15 mouse cellular contexts compared by ENCODE assay signal in the genomic region with DNA sequence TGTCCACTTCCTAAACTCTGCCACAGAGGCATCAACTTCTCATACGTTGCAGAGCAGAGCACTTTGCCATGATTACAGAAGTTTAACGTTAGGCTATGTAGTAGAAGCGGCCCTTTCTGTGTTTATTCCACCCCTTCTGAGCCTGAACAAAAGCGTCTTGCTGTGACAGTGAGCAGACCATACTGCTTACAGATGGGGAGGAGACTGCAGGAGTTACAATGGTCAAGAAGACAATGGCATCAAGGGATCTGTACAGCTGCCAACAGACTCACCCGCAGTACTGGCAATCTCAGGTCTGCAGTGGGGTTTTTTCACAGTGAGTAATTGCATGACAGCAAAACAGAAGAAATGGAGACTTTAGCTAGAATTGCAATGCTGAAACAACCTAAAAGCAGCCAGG.
A peak's percentile ranks its signal among the peaks of the same experiment; 100 is the strongest.
DNase-seq lines count a peak whose midpoint lies in the region; ATAC-seq and TF ChIP-seq lines count a peak whose summit lies in the region.
"Had no signal": no experiment of that assay in that cellular context is flagged by ENCODE, and none has a peak within 500 bp of the region (broad histone marks: within the 10 kb centered on the region; RNA-seq: fewer than 3 reads in every experiment).

No protein-coding gene starts in this region.

- H3K27ac ChIP-seq in hindbrain, embryonic 11.5 days (ENCODE audit: low read depth, low read length) = no peak overlapping the region
- no peak overlapping the region for H3K27ac ChIP-seq in hindbrain, postnatal 0 days
- H3K27ac ChIP-seq in neural tube, embryonic 12.5 days = no peak overlapping the region
- H3K27ac ChIP-seq: layer of hippocampus, adult 2 months; limb, embryonic 15.5 days; neural tube, embryonic 13.5 days had no signal

- H3K9me3 ChIP-seq in hindbrain, embryonic 11.5 days (ENCODE audit: control insufficient read depth, low read length) = no peaks in the 10 kb centered on the region
- no peaks in the 10 kb centered on the region for H3K9me3 ChIP-seq in hindbrain, postnatal 0 days (ENCODE audit: low read length)
- H3K9me3 ChIP-seq in neural tube, embryonic 12.5 days = no peaks in the 10 kb centered on the region
- H3K9me3 ChIP-seq: G1E; limb, embryonic 15.5 days; neural tube, embryonic 13.5 days had no signal

- 23% methylated on average over 5 of the region's 5 CpGs for WGBS in hindbrain, embryonic 11.5 days
- WGBS in hindbrain, postnatal 0 days = 28% methylated on average over 5 of the region's 5 CpGs
- WGBS in neural tube, embryonic 12.5 days = 22% methylated on average over 5 of the region's 5 CpGs

- no peaks in the 10 kb centered on the region for H3K27me3 ChIP-seq in hindbrain, embryonic 11.5 days (ENCODE audit: control insufficient read depth, insufficient read depth, low read length)
- H3K27me3 ChIP-seq in hindbrain, postnatal 0 days (ENCODE audit: insufficient read depth, low read length) = no peaks in the 10 kb centered on the region
- H3K27me3 ChIP-seq in neural tube, embryonic 12.5 days (replicated peaks) = no peaks in the 10 kb centered on the region
- H3K27me3 ChIP-seq: neural tube, embryonic 13.5 days had no signal

- H3K4me3 ChIP-seq in hindbrain, embryonic 11.5 days (ENCODE audit: low read depth, low read length) = no peak overlapping the region
- H3K4me3 ChIP-seq in hindbrain, postnatal 0 days (ENCODE audit: low read length) = no peak overlapping the region
- H3K4me3 ChIP-seq in neural tube, embryonic 12.5 days = no peak overlapping the region
- H3K4me3 ChIP-seq: layer of hippocampus, adult 2 months; limb, embryonic 15.5 days; neural tube, embryonic 13.5 days had no signal

- peak; percentile 65 for ATAC-seq in hindbrain, embryonic 11.5 days (ENCODE audit: low FRiP score)
- no peak for ATAC-seq in hindbrain, postnatal 0 days
- 0 out of 2 replicates have a peak, but pooled peaks have one; percentile 59 for ATAC-seq in neural tube, embryonic 12.5 days (ENCODE audit: low FRiP score, low read depth)
- ATAC-seq: inflammation-experienced regulatory T-cells, adult 6 months had no signal

- H3K4me1 ChIP-seq in hindbrain, embryonic 11.5 days (replicated peaks; ENCODE audit: control insufficient read depth, insufficient read depth, low read length) = no peaks in the 10 kb centered on the region
- H3K4me1 ChIP-seq in hindbrain, postnatal 0 days (ENCODE audit: insufficient read depth, low read length) = no peaks in the 10 kb centered on the region
- no peaks in the 10 kb centered on the region; the same call in 1 of the 2 replicates for H3K4me1 ChIP-seq in neural tube, embryonic 12.5 days
- H3K4me1 ChIP-seq: limb, embryonic 15.5 days had no signal

- no peak overlapping the region for H3K4me2 ChIP-seq in hindbrain, embryonic 11.5 days (replicated peaks; ENCODE audit: low read depth, low read length)
- H3K4me2 ChIP-seq in hindbrain, postnatal 0 days (ENCODE audit: low read depth, low read length) = no peak overlapping the region
- H3K4me2 ChIP-seq in neural tube, embryonic 12.5 days (replicated peaks) = no peak overlapping the region
- H3K4me2 ChIP-seq: limb, embryonic 15.5 days; lung, embryonic 14.5 days; neural tube, embryonic 13.5 days had no signal

- TF ChIP-seq CTCF in hindbrain, postnatal 0 days (IDR thresholded peaks at IDR 0.05; ENCODE audit: low read depth) = no peak

- no peaks in the 10 kb centered on the region for H3K36me3 ChIP-seq in hindbrain, embryonic 11.5 days (ENCODE audit: control insufficient read depth, insufficient read depth, low read length)
- H3K36me3 ChIP-seq in hindbrain, postnatal 0 days (ENCODE audit: insufficient read depth, low read length) = no peaks in the 10 kb centered on the region
- H3K36me3 ChIP-seq in neural tube, embryonic 12.5 days = no peaks in the 10 kb centered on the region
- H3K36me3 ChIP-seq: G1E; limb, embryonic 15.5 days; neural tube, embryonic 13.5 days had no signal

- H3K9ac ChIP-seq in hindbrain, embryonic 11.5 days (ENCODE audit: low read depth, low read length) = no peak overlapping the region
- no peak overlapping the region for H3K9ac ChIP-seq in hindbrain, postnatal 0 days (replicated peaks; ENCODE audit: low read length)
- no peak overlapping the region for H3K9ac ChIP-seq in neural tube, embryonic 12.5 days
- H3K9ac ChIP-seq: limb, embryonic 15.5 days; lung, embryonic 14.5 days; neural tube, embryonic 13.5 days had no signal

- DNase-seq in hindbrain, embryonic 11.5 days (ENCODE audit: low spot score) = peak; percentile 2
- no peak for DNase-seq in hindbrain, postnatal 0 days (ENCODE audit: low spot score)
- peak; percentile 1 for DNase-seq in embryo, embryonic 9.5 days (ENCODE audit: extremely low spot score)
- peak; percentile 3 for DNase-seq in mesoderm, embryonic 11.5 days (ENCODE audit: low read depth, low spot score)
- no peak for DNase-seq in lung, postnatal 14 days
- no peak for DNase-seq in layer of hippocampus, postnatal 25 days (ENCODE audit: extremely low spot score in 1 of 2, low spot score in 1 of 2)
- DNase-seq in thymus, postnatal 0 days (ENCODE audit: low spot score) = no peak
- DNase-seq: cerebellum, postnatal 25 days; lung, embryonic 14.5 days had no signal

Comparison
In these comparisons a context has a peak if more than half of its experiments do, and no peak if none do; other contexts are left out.
1. DNase-seq: peak in hindbrain, embryonic 11.5 days (single experiment), embryo, embryonic 9.5 days (single experiment) and mesoderm, embryonic 11.5 days (single experiment); none in hindbrain, postnatal 0 days (single experiment), lung, postnatal 14 days (single experiment), layer of hippocampus, postnatal 25 days (0 of 2) and thymus, postnatal 0 days (single experiment).